Mouse (Mus musculus) heart, adult 2 months (tissue): ENCODE measurements around the gene Spock1. TPM values are rescaled to one million over a fixed set of nuclear protein-coding genes. Genes with fewer than 3 reads are reported as not detected.

Source experiments
- DNase-seq, 2 experiments: peaks; one replicate each; pipeline ENCODE4 v3.0.0; 2021
- H3K27ac ChIP-seq: fragments of 200-600 bp; 2 replicates; pipeline ENCODE4 v1.8.1; 2022
- H3K27me3 ChIP-seq: fragments of 200-500 bp; 2 replicates; pipeline ENCODE4 v1.6.1; 2012; ENCODE audit warnings: mild to moderate bottlenecking, low read length, inconsistent platforms, mixed read lengths; ENCODE audit not compliant: control insufficient read depth, insufficient read depth
- H3K36me3 ChIP-seq: fragments of 200-500 bp; 2 replicates; pipeline ENCODE4 v1.6.1; 2012; ENCODE audit warnings: low read length, inconsistent platforms; ENCODE audit not compliant: control insufficient read depth, insufficient read depth
- H3K4me1 ChIP-seq: fragments of 200-500 bp; 2 replicates; pipeline ENCODE4 v1.6.1; 2011; ENCODE audit warnings: low read length; ENCODE audit not compliant: control insufficient read depth, insufficient read depth
- H3K4me3 ChIP-seq: fragments of 200-600 bp; 2 replicates; pipeline ENCODE4 v1.8.1; 2022
- H3K79me2 ChIP-seq: fragments of 200-500 bp; replicated peaks from 2 replicates; pipeline ENCODE4 v1.6.1; 2012; ENCODE audit warnings: mild to moderate bottlenecking, inconsistent platforms, low read length, moderate library complexity, mixed read lengths; ENCODE audit not compliant: control insufficient read depth, insufficient read depth
- H3K9ac ChIP-seq: fragments of 200-500 bp; 2 replicates; pipeline ENCODE4 v1.6.1; 2012; ENCODE audit warnings: low read depth, mild to moderate bottlenecking, control low read depth, inconsistent platforms, low read length, mixed read lengths
- CTCF ChIP-seq: fragments of 200-600 bp; IDR thresholded peaks from 2 replicates; pipeline ENCODE4 v1.8.1; 2022; ENCODE audit warnings: antibody characterized with exemption, mild to moderate bottlenecking, moderate library complexity
- EP300 ChIP-seq: fragments of 200-500 bp; IDR thresholded peaks from 2 replicates; pipeline ENCODE4 v1.6.1; 2011; ENCODE audit warnings: low read depth, low read length, control low read depth; ENCODE audit not compliant: insufficient read depth
- POLR2A ChIP-seq: fragments of 200-500 bp; IDR thresholded peaks from 2 replicates; pipeline ENCODE4 v1.6.1; 2011; ENCODE audit warnings: mild to moderate bottlenecking, low read depth, low read length, control low read depth; ENCODE audit not compliant: insufficient read depth
- WGBS: fragments of 180-500 bp; shearing (Covaris S2); methylation state at CpG from one replicate; pipeline ENCODE4 v1.1.7; 2018; 5-methylcytosine and 5-hydroxymethylcytosine counted together
- intact Hi-C: fragments of 180-260 bp; cut with DNase I; formaldehyde crosslinking; loops from one replicate; pipeline ENCODE4 v1.15.1; 2025
- polyA plus RNA-seq: library from polyadenylated mRNA; depleted of rRNA; stranded (reverse); fragments of >200 nt; gene quantifications from 2 replicates; pipeline ENCODE4 v1.2.3, GENCODE M21; 2012
- total RNA-seq, 2 experiments: library from RNA; stranded (reverse); gene quantifications; 2 replicates each; pipeline ENCODE4 v1.2.3; 2021

Spock1 gene
- total and polyA plus RNA-seq, 3 experiments: 0.04 TPM; not detected in 2

DNA sequence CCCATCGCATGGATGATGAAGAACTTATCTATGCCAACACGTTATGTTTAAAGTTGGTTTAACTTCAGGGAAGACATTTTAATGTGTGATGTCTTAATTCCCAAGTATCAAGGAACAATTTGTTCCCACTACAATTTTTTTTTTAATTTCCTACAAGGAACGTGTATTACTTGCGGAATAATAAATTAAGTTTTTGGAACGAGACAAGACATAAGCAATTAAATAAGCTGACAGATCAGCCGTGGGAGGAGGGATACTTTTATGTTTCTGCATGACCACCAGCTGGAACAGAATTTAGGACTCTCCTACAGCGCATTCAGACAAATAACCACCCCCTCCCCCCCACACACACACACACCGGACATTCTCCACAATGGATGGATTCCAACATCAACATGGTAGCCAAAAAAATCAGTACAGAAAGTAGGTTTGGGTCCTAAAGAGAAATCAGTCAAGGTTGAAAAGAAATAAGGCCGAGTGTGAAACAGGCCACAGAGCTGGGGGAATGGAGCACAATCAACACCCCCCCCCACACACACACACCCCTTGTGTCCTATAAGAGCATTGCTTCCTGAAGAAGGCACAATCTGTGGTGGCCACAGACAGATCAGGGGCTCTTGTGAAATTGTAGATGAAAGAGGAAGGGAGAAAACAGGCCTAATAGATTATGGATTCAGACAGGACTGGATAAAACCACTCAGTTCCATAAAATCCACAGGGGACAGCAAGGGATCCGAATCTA lies 111.0 kb downstream of the Spock1 start:
- no peaks in the 10 kb centered on the region for H3K36me3 ChIP-seq
- intact Hi-C loops: no loop called here
- H3K79me2 ChIP-seq: no peaks in the 10 kb centered on the region
- no peak overlapping the region for H3K9ac ChIP-seq
- WGBS: 70% methylated on average over 10 of the region's 10 CpGs
- no peaks in the 10 kb centered on the region for H3K27me3 ChIP-seq
- no peaks in the 10 kb centered on the region for H3K4me1 ChIP-seq
- no peak for TF ChIP-seq POLR2A
- TF ChIP-seq CTCF: no peak
- no peak for TF ChIP-seq EP300
- no peak overlapping the region for H3K27ac ChIP-seq
- no peak for DNase-seq
- no peak overlapping the region for H3K4me3 ChIP-seq

DNA sequence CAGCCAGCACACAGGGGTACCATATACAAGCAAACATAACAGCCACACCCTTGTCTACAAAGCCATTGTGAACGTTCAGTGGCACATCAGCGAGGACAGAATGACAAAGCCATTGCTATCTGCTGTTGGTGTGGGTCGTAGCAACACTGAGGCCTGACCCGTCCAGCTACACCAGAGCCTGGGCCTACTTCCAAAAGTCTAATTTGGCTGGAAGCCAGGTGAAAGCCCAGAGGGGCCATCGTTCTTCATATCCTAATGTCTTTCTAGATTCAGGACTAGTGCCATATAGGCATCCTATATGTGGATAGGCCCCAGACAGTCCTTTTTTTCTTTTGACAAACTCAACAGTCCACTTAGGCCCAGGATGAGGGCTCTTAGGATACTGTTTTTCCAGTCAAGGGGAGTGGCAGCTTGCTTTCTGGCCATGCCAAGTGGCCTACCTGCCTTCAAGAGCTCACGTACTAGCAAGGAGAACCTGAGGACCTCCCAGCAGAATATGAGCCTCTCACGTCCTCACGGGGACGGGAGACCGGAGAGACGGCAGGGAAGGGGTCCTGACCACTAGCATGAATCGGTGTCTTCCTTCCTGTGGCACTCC lies 114.4 kb downstream of the Spock1 start:
- Histone ChIP-seq H3K36me3 (no peaks in the 10 kb centered on the region), H3K9ac (no peak overlapping the region), H3K4me3 (no peak overlapping the region), H3K27me3 (no peaks in the 10 kb centered on the region), H3K27ac (no peak overlapping the region), H3K4me1 (no peaks in the 10 kb centered on the region), H3K79me2 (no peaks in the 10 kb centered on the region)
- intact Hi-C loops: no loop called here
- no peak for DNase-seq
- WGBS: 56% methylated on average over 12 of the region's 12 CpGs
- TF ChIP-seq POLR2A (no peak), EP300 (no peak), CTCF (no peak)

DNA sequence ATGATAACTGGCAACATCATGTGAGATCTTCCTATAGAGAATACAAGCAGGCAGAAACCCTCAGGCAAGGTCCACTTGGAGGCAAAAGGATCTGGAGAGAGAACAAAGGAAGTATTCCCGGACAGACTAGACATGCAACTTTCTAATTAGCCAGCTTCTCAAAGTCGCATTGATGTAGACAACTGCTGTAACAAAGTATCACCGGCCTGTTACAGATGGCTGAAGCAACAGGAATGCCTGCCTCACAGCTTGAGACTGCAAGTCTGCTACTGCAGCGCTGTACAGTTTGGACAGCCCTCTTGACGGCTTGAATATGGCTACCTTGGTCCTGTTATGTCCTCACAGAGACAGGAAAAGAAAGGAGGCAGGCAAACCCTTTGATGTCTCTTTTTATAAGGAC lies 118.3 kb downstream of the Spock1 start:
- no peaks in the 10 kb centered on the region for H3K36me3 ChIP-seq
- intact Hi-C loops: no loop called here
- no peak overlapping the region for H3K4me3 ChIP-seq
- H3K27me3 ChIP-seq: no peaks in the 10 kb centered on the region
- DNase-seq: no peak
- 68% methylated on average over 5 of the region's 5 CpGs for WGBS
- no peaks in the 10 kb centered on the region for H3K4me1 ChIP-seq
- no peaks in the 10 kb centered on the region for H3K79me2 ChIP-seq
- no peak overlapping the region for H3K27ac ChIP-seq
- no peak overlapping the region for H3K9ac ChIP-seq
- TF ChIP-seq EP300: no peak
- TF ChIP-seq CTCF: no peak
- no peak for TF ChIP-seq POLR2A

DNA sequence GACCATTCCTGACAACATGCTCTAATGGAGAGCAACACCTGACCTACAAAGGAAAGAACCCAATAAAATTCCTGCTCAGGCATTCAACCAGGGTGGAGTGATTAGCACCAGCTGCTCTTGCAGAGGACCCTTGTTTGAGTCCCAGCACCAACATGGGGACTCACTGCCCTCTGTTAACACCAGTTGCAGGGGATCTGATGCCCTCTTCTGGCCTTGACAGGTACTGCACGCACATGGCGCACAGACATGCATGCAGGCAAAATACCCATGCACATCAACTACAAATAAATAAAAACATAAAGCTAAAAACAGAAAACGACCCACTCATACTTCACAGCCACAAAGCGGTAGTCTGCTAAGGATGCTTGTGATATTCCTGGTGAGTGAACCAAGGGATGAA lies 119.8 kb downstream of the Spock1 start:
- H3K4me1 ChIP-seq: no peaks in the 10 kb centered on the region
- no peak overlapping the region for H3K27ac ChIP-seq
- no peaks in the 10 kb centered on the region for H3K36me3 ChIP-seq
- intact Hi-C loops: no loop called here
- H3K9ac ChIP-seq: no peak overlapping the region
- H3K79me2 ChIP-seq: no peaks in the 10 kb centered on the region
- WGBS: 92% methylated on average over 4 of the region's 4 CpGs
- no peaks in the 10 kb centered on the region for H3K27me3 ChIP-seq
- H3K4me3 ChIP-seq: no peak overlapping the region
- DNase-seq: no peak
- TF ChIP-seq CTCF: peak; percentile 22; the same call in 1 of the 2 replicates
- TF ChIP-seq EP300: no peak
- TF ChIP-seq POLR2A: no peak

DNA sequence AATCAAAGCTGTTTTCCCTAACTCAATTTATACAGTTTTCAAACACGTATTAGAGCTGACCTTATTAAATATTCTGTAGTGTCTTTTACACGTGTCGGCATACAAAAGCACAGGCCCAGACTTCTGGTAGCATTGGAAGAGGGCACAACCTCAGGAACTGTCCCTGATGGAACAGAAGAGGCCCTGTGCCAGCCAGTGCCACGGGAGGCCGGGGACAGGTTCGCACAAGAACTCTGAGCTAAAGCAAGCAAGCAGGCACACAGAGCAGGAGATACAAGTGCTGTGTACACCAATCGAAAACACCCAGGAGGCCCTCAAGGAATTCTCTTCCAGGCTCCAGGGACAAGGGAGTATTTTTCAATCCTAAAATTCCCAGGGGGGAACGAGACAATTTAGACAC lies 121.9 kb downstream of the Spock1 start:
- Histone ChIP-seq H3K4me3 (no peak overlapping the region), H3K4me1 (no peaks in the 10 kb centered on the region), H3K9ac (no peak overlapping the region), H3K27ac (no peak overlapping the region), H3K27me3 (no peaks in the 10 kb centered on the region), H3K79me2 (no peaks in the 10 kb centered on the region), H3K36me3 (no peaks in the 10 kb centered on the region)
- no peak for TF ChIP-seq POLR2A
- no peak for TF ChIP-seq CTCF
- intact Hi-C loops: no loop called here
- WGBS: 73% methylated on average over 8 of the region's 8 CpGs
- DNase-seq: no peak

DNA sequence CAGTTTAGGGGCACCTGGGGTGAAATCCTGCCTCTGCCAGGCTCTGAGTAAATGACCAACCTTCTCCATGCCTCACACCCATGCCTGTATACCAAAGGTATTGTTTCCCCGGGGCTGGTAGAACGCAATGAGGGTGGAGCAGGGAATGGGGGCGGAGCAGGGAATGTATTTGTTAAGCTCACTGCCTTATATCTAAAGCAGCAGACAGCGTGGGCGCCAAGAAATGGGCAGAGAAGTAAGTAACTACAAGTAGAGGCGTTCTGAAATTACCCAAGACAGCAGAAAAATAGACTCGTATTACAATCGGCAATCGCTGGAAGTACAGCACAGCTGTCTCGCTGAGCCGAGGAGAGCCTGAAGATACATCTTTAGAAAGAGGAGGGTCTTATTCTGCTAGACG lies 125.2 kb downstream of the Spock1 start:
- Histone ChIP-seq H3K4me3 (no peak overlapping the region), H3K4me1 (no peaks in the 10 kb centered on the region), H3K36me3 (no peaks in the 10 kb centered on the region), H3K9ac (no peak overlapping the region), H3K27ac (no peak overlapping the region), H3K27me3 (no peaks in the 10 kb centered on the region), H3K79me2 (no peaks in the 10 kb centered on the region)
- intact Hi-C loops: no loop called here
- WGBS: 73% methylated on average over 12 of the region's 12 CpGs
- DNase-seq: no peak
- TF ChIP-seq CTCF: no peak
- TF ChIP-seq EP300: no peak
- TF ChIP-seq POLR2A: no peak
